8 mouse cellular contexts compared by ENCODE assay signal in the genomic region with DNA sequence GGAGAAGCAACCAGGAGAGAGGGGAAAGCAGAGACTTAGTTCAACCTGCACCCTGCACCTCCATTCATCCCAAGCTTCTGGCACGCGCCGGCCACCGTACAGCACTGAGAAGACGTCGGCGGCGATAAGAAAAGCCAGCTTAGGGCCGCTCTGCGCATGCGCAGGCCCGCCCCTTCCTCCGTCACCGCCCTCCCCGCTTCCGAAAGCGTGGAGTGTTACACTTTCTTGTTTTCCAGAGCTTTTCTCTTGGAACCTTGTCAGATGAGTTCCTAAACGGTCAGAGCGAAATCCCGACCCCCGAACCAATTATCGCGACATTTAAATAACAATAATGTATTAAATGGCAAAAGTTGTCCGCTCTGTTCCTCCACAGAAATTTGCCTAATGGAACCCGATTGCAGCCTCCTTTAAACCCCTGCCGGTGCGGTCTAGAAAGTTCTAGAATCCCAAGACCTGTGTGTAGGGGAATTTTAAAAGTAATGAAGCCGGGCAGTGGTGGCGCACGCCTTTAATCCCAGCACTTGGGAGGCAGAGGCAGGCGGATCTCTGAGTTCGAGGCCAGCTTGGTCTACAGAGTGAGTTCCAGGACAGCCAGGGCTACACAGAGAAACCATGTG. TPM values are rescaled to one million over a fixed set of nuclear protein-coding genes. Genes with fewer than 3 reads are reported as not detected.
DNase-seq lines count a peak whose midpoint lies in the region; ATAC-seq and TF ChIP-seq lines count a peak whose summit lies in the region.

A gene (minus strand): TSS at position 116 of the 617 bp plus-strand sequence.

- H3K9me3 ChIP-seq in ES-E14 (ENCODE audit: control insufficient read depth, insufficient read depth, low read depth, low read length) = no peaks in the 10 kb centered on the region
- no peaks in the 10 kb centered on the region for H3K9me3 ChIP-seq in forebrain, embryonic 15.5 days

- H3K27me3 ChIP-seq in forebrain, embryonic 15.5 days = no peaks in the 10 kb centered on the region

- H3K4me1 ChIP-seq in ES-E14 (ENCODE audit: control insufficient read depth in 2 of 2, insufficient read depth in 2 of 2, low read length in 2 of 2, poor library complexity in 1 of 2) = peaks cover 0 to 3% of the 10 kb centered on the region in 2 experiments; a peak in 1 of 4 replicates
- H3K4me1 ChIP-seq in forebrain, embryonic 15.5 days = peaks cover 16% of the 10 kb centered on the region
- peaks cover 2% of the 10 kb centered on the region; the same call in 1 of the 2 replicates for H3K4me1 ChIP-seq in lung, adult 2 months (ENCODE audit: control insufficient read depth, insufficient read depth, low read length)

- WGBS in forebrain, embryonic 15.5 days = 8% methylated on average over 32 of the region's 32 CpGs
- 3% methylated on average over 32 of the region's 32 CpGs for WGBS in lung, adult 2 months

- peak; percentile 74; the same call in 1 of the 2 replicates for TF ChIP-seq POLR2A in lung, adult 2 months (IDR thresholded peaks at IDR 0.05; ENCODE audit: borderline replicate concordance, extremely low read depth, low read depth, low read length)

- H3K27ac ChIP-seq in ES-E14 (ENCODE audit: insufficient read depth, low read depth, low read length, poor library complexity, severe bottlenecking) = peak within 1 kb of the TSS; percentile 44; the same call in 1 of the 2 replicates
- peak within 1 kb of the TSS; percentile 84 for H3K27ac ChIP-seq in forebrain, embryonic 15.5 days (replicated peaks)

- TF ChIP-seq CTCF in lung, adult 2 months (IDR thresholded peaks at IDR 0.05; ENCODE audit: insufficient read depth, low read length) = no peak

- ATAC-seq in forebrain, embryonic 15.5 days (replicated peaks) = peak; percentile 94
- ATAC-seq in neutrophil, adult 5-6 weeks (ENCODE audit: extremely low read depth, insufficient number of reproducible peaks, low FRiP score, poor library complexity, severe bottlenecking) = peak; percentile 82

- peak within 1 kb of the TSS; percentile 79 to 86 for H3K4me3 ChIP-seq in ES-E14 (ENCODE audit: insufficient read depth in 1 of 2, low read depth in 1 of 2, low read length in 2 of 2, poor library complexity in 1 of 2, severe bottlenecking in 1 of 2)
- peak within 1 kb of the TSS; percentile 88 for H3K4me3 ChIP-seq in forebrain, embryonic 15.5 days
- peak within 1 kb of the TSS; percentile 94 for H3K4me3 ChIP-seq in lung, adult 2 months (replicated peaks; ENCODE audit: extremely low read depth, low read depth, low read length)

- intact Hi-C loops in heart, postnatal 25 days (cut with DNase I) = loop anchor here (5.0 kb wide), 1 partner anchor 100 kb away; a partner anchor contains a TSS

- DNase-seq in ES-E14 (ENCODE audit: low read depth, low spot score) = peak; percentile 83
- DNase-seq in cerebellum, adult 11-12 months = peak; percentile 93
- peak; percentile 85 for DNase-seq in heart, postnatal 25 days (ENCODE audit: low spot score)
- peak; percentile 92 to 97 for DNase-seq in layer of hippocampus, adult 18-20 months (ENCODE audit: low spot score in 2 of 2)
- peak; percentile 92 for DNase-seq in lung, adult 2 months
- peak; percentile 83 to 85 for DNase-seq in thymus, adult 18-20 months

- H3K4me2 ChIP-seq in forebrain, embryonic 15.5 days (replicated peaks) = peak within 1 kb of the TSS; percentile 72

- H3K9ac ChIP-seq in ES-E14 (ENCODE audit: insufficient read depth, low read depth, low read length, poor library complexity, severe bottlenecking) = peak within 1 kb of the TSS; percentile 96
- peak within 1 kb of the TSS; percentile 89 for H3K9ac ChIP-seq in forebrain, embryonic 15.5 days (replicated peaks)

- H3K36me3 ChIP-seq in ES-E14 (ENCODE audit: control insufficient read depth, insufficient read depth, low read length, poor library complexity, severe bottlenecking) = peaks cover 4% of the 10 kb centered on the region; the same call in 1 of the 2 replicates
- peaks cover 6% of the 10 kb centered on the region; the same call in 1 of the 2 replicates for H3K36me3 ChIP-seq in forebrain, embryonic 15.5 days

- in situ Hi-C loops in ES-E14 (cut with MboI; ENCODE audit: low sequenced_read_pairs in 2 of 2, unreplicated experiment in 2 of 2) = no loop called here

TF ChIP-seq in ES-E14, 5 proteins besides CTCF, POLR2A, EP300 and RAD21:
- TF ChIP-seq MAFK (IDR thresholded peaks at IDR 0.05; ENCODE audit: insufficient read depth, low read depth, low read length) (no peak), HCFC1 (IDR thresholded peaks at IDR 0.05; ENCODE audit: borderline replicate concordance, insufficient read depth, low read length) (peak; percentile 60; the same call in 1 of the 2 replicates), CHD2 (IDR thresholded peaks at IDR 0.05; ENCODE audit: low read depth, low read length) (peak; percentile 80)

RNA-seq across cellular contexts. Expression of the gene that starts here (rescaled TPM):
- 85.1 and 92.9 TPM in 2 replicates for total RNA-seq in ES-E14 (2012; rRNA removed)
- 31.9 and 33.8 TPM in 2 replicates for polyA plus RNA-seq in forebrain, embryonic 15.5 days (2015; fragmentation: Nextera tagmentation; extraction: Ambion mirVana)
- total RNA-seq in heart, postnatal 25 days (2021) = 1 to 10 TPM; 5.3 to 6.7 TPM
- total RNA-seq in layer of hippocampus, adult 18-20 months (2021) = 10 to 100 TPM; 20.0 to 22.0 TPM
- 4.6 and 5.3 TPM in 2 replicates for polyA plus RNA-seq in lung, adult 2 months (2012; rRNA removed)
- total RNA-seq in neutrophil, adult 5-6 weeks (2017) = 10.7 and 14.0 TPM in 2 replicates

Comparison
In these comparisons a context has a peak if more than half of its experiments do, and no peak if none do; other contexts are left out.
1. Peak in every context shown above with its lines: DNase-seq, ATAC-seq, H3K4me3 ChIP-seq and H3K27ac ChIP-seq.